ENCODE assay signal across 9 mouse cellular contexts in genomic region chr7:3332224-3332615, GRCm38 (mm10). TPM values are rescaled to one million over a fixed set of nuclear protein-coding genes. Genes with fewer than 3 reads are reported as not detected.
DNase-seq lines count a peak whose midpoint lies in the region; ATAC-seq and TF ChIP-seq lines count a peak whose summit lies in the region.
"Had no signal": no experiment of that assay in that cellular context is flagged by ENCODE, and none has a peak within 500 bp of the region (broad histone marks: within the 10 kb centered on the region; RNA-seq: fewer than 3 reads in every experiment).

No protein-coding gene starts in this region.

- H3K4me3 ChIP-seq in cerebellum, adult 2 months (replicated peaks; ENCODE audit: insufficient read depth, low read depth, low read length) = peak overlapping the region; percentile 76
- peak overlapping the region; percentile 14; the same call in 1 of the 2 replicates for H3K4me3 ChIP-seq in lung, postnatal 0 days (ENCODE audit: low read depth, low read length)
- peak overlapping the region; percentile 68 for H3K4me3 ChIP-seq in limb, embryonic 15.5 days
- H3K4me3 ChIP-seq in stomach, postnatal 0 days (ENCODE audit: low read depth, low read length) = peak overlapping the region; percentile 51
- H3K4me3 ChIP-seq: megakaryocyte, embryonic 14.5 days had no signal

- peak overlapping the region; percentile 56 for H3K4me2 ChIP-seq in lung, postnatal 0 days (replicated peaks; ENCODE audit: low read depth, low read length)
- H3K4me2 ChIP-seq in limb, embryonic 15.5 days = peak overlapping the region; percentile 59
- H3K4me2 ChIP-seq in stomach, postnatal 0 days (replicated peaks; ENCODE audit: low read depth) = peak overlapping the region; percentile 56

- H3K36me3 ChIP-seq in lung, postnatal 0 days (ENCODE audit: insufficient read depth, low read length) = no peaks in the 10 kb centered on the region
- H3K36me3 ChIP-seq in limb, embryonic 15.5 days = no peaks in the 10 kb centered on the region
- H3K36me3 ChIP-seq in stomach, postnatal 0 days (ENCODE audit: control insufficient read depth, insufficient read depth, low read length) = no peaks in the 10 kb centered on the region

- H3K9me3 ChIP-seq in lung, postnatal 0 days (ENCODE audit: low read length) = no peaks in the 10 kb centered on the region
- H3K9me3 ChIP-seq in limb, embryonic 15.5 days = no peaks in the 10 kb centered on the region
- no peaks in the 10 kb centered on the region for H3K9me3 ChIP-seq in stomach, postnatal 0 days (ENCODE audit: control insufficient read depth, low read length)

- no peak for TF ChIP-seq POLR2A in cerebellum, adult 2 months (IDR thresholded peaks at IDR 0.05; ENCODE audit: borderline replicate concordance, insufficient read depth, low read length)

- WGBS in cerebellum, adult 2 months = 1% methylated on average over 4 of the region's 4 CpGs
- 0% methylated on average over 4 of the region's 4 CpGs for WGBS in lung, postnatal 0 days
- 3% methylated on average over 4 of the region's 4 CpGs for WGBS in limb, embryonic 15.5 days
- WGBS in stomach, postnatal 0 days = 0% methylated on average over 4 of the region's 4 CpGs

- no peak for DNase-seq in cerebellum, adult 2 months
- DNase-seq in cerebellum, adult 9-11 months = no peak
- no peak for DNase-seq in lung, postnatal 0 days (ENCODE audit: low spot score)
- no peak for DNase-seq in lung, adult 18-20 months
- no peak for DNase-seq in stomach, postnatal 0 days (ENCODE audit: low spot score)
- DNase-seq in embryo, embryonic 10.5 days (ENCODE audit: low spot score) = no peak
- DNase-seq in left cerebral cortex, adult 11 months (ENCODE audit: low spot score) = no peak

- no peaks in the 10 kb centered on the region for H3K27me3 ChIP-seq in cerebellum, adult 2 months (ENCODE audit: control insufficient read depth, insufficient read depth, low read length)
- H3K27me3 ChIP-seq in lung, postnatal 0 days (replicated peaks; ENCODE audit: insufficient read depth, low read length) = 0 out of 2 replicates have a peak, but pooled peaks cover 10% of the 10 kb centered on the region
- peaks cover 5% of the 10 kb centered on the region; the same call in 1 of the 2 replicates for H3K27me3 ChIP-seq in limb, embryonic 15.5 days
- no peaks in the 10 kb centered on the region for H3K27me3 ChIP-seq in stomach, postnatal 0 days (ENCODE audit: control insufficient read depth, insufficient read depth, low read length)

- no peak for TF ChIP-seq EP300 in lung, postnatal 0 days (IDR thresholded peaks at IDR 0.05)
- TF ChIP-seq EP300 in stomach, postnatal 0 days (optimal IDR thresholded peaks at IDR 0.05) = no peak

- ATAC-seq in lung, postnatal 0 days = no peak
- ATAC-seq in limb, embryonic 15.5 days (ENCODE audit: insufficient number of reproducible peaks, low FRiP score, low TSS enrichment, low read depth) = no peak
- no peak for ATAC-seq in stomach, postnatal 0 days (ENCODE audit: low FRiP score, low TSS enrichment)

- H3K4me1 ChIP-seq in cerebellum, adult 2 months (ENCODE audit: control insufficient read depth, insufficient read depth, low read length) = peaks cover 4% of the 10 kb centered on the region; the same call in 1 of the 2 replicates
- H3K4me1 ChIP-seq in lung, postnatal 0 days (ENCODE audit: insufficient read depth, low read depth, low read length) = no peaks in the 10 kb centered on the region
- peaks cover 21% of the 10 kb centered on the region for H3K4me1 ChIP-seq in limb, embryonic 15.5 days
- no peaks in the 10 kb centered on the region for H3K4me1 ChIP-seq in stomach, postnatal 0 days (replicated peaks; ENCODE audit: control insufficient read depth, insufficient read depth)

- no peak overlapping the region for H3K9ac ChIP-seq in lung, postnatal 0 days (replicated peaks; ENCODE audit: low read depth)
- 0 out of 2 replicates have a peak overlapping the region, but pooled peaks have one; percentile 21 for H3K9ac ChIP-seq in limb, embryonic 15.5 days
- no peak overlapping the region for H3K9ac ChIP-seq in stomach, postnatal 0 days (ENCODE audit: low read length)

- TF ChIP-seq CTCF in cerebellum, adult 2 months (IDR thresholded peaks at IDR 0.05; ENCODE audit: borderline replicate concordance, insufficient read depth, low read depth, low read length) = no peak
- TF ChIP-seq CTCF in lung, postnatal 0 days (IDR thresholded peaks at IDR 0.05) = no peak
- no peak for TF ChIP-seq CTCF in stomach, postnatal 0 days (IDR thresholded peaks at IDR 0.05; ENCODE audit: low read depth)

- H3K27ac ChIP-seq in cerebellum, adult 2 months (ENCODE audit: insufficient read depth, low read length) = peak overlapping the region; percentile 94
- no peak overlapping the region for H3K27ac ChIP-seq in lung, postnatal 0 days (ENCODE audit: low read length)
- H3K27ac ChIP-seq in limb, embryonic 15.5 days = peak overlapping the region; percentile 92
- peak overlapping the region; percentile 65 for H3K27ac ChIP-seq in stomach, postnatal 0 days (replicated peaks)

RNA-seq across cellular contexts. Expression of gene Cacng7, which starts 0.5 kb away (rescaled TPM):
- 278 and 296 TPM in 2 replicates for polyA plus RNA-seq in cerebellum, adult 2 months (2012; rRNA removed)
- polyA plus RNA-seq in lung, postnatal 0 days (2015; fragmentation: Nextera tagmentation; extraction: Ambion mirVana) = 0.25 and 0.48 TPM in 2 replicates
- polyA plus RNA-seq in limb, embryonic 15.5 days (2015; fragmentation: Nextera tagmentation; extraction: Ambion mirVana) = 1.7 and 2.6 TPM in 2 replicates
- 0.69 and 0.79 TPM in 2 replicates for polyA plus RNA-seq in stomach, postnatal 0 days (2015; fragmentation: Nextera tagmentation; extraction: Ambion mirVana)

RNA-seq across cellular contexts. Expression of gene Prkcg, which starts 43.2 kb away (rescaled TPM):
- 152 and 195 TPM in 2 replicates for polyA plus RNA-seq in cerebellum, adult 2 months (2012; rRNA removed)
- polyA plus RNA-seq in lung, postnatal 0 days (2015; fragmentation: Nextera tagmentation; extraction: Ambion mirVana) = 0.21 and 0.58 TPM in 2 replicates
- 0.12 and 0.35 TPM in 2 replicates for polyA plus RNA-seq in limb, embryonic 15.5 days (2015; fragmentation: Nextera tagmentation; extraction: Ambion mirVana)
- polyA plus RNA-seq in stomach, postnatal 0 days (2015; fragmentation: Nextera tagmentation; extraction: Ambion mirVana) = 0.13 and 0.24 TPM in 2 replicates

RNA-seq across cellular contexts. Expression of gene Myadm, which starts 43.3 kb away (rescaled TPM):
- 43.3 and 45.3 TPM in 2 replicates for polyA plus RNA-seq in cerebellum, adult 2 months (2012; rRNA removed)
- polyA plus RNA-seq in lung, postnatal 0 days (2015; fragmentation: Nextera tagmentation; extraction: Ambion mirVana) = 142 and 144 TPM in 2 replicates
- 125 and 177 TPM in 2 replicates for polyA plus RNA-seq in limb, embryonic 15.5 days (2015; fragmentation: Nextera tagmentation; extraction: Ambion mirVana)
- polyA plus RNA-seq in stomach, postnatal 0 days (2015; fragmentation: Nextera tagmentation; extraction: Ambion mirVana) = 94.0 and 97.7 TPM in 2 replicates

RNA-seq across cellular contexts. Expression of gene Cacng8, which starts 58.3 kb away (rescaled TPM):
- 16.6 and 20.6 TPM in 2 replicates for polyA plus RNA-seq in cerebellum, adult 2 months (2012; rRNA removed)
- 0.13 TPM in 1 of 2 replicates, not detected in the other for polyA plus RNA-seq in lung, postnatal 0 days (2015; fragmentation: Nextera tagmentation; extraction: Ambion mirVana)
- 2.4 and 2.6 TPM in 2 replicates for polyA plus RNA-seq in limb, embryonic 15.5 days (2015; fragmentation: Nextera tagmentation; extraction: Ambion mirVana)
- 0.29 and 0.35 TPM in 2 replicates for polyA plus RNA-seq in stomach, postnatal 0 days (2015; fragmentation: Nextera tagmentation; extraction: Ambion mirVana)

Comparison
In these comparisons a context has a peak if more than half of its experiments do, and no peak if none do; other contexts are left out.
1. H3K4me3 ChIP-seq: peak in every context shown above with its lines; median percentile 76 in cerebellum, adult 2 months; 68 in limb, embryonic 15.5 days; 51 in stomach, postnatal 0 days; 14 in lung, postnatal 0 days.
2. RNA of gene Cacng7, which starts 0.5 kb away (polyA plus RNA-seq): 278 to 296 TPM in cerebellum, adult 2 months; 1.7 to 2.6 TPM in limb, embryonic 15.5 days, 0.69 to 0.79 TPM in stomach, postnatal 0 days and 0.25 to 0.48 TPM in lung, postnatal 0 days; every median in the first group is over 10 times any median in the second.
3. RNA of gene Prkcg, which starts 43.2 kb away (polyA plus RNA-seq): 152 to 195 TPM in cerebellum, adult 2 months; 0.21 to 0.58 TPM in lung, postnatal 0 days, 0.13 to 0.24 TPM in stomach, postnatal 0 days and 0.12 to 0.35 TPM in limb, embryonic 15.5 days; every median in the first group is over 10 times any median in the second.
4. Peak in every context shown above with its lines, with median percentiles within 50 percentile points of each other: H3K4me2 ChIP-seq.